Mouse (Mus musculus) monocyte, adult 5-6 weeks (primary cell): ENCODE results near the gene Olfr1272. TPM values are rescaled to one million over a fixed set of nuclear protein-coding genes. Genes with fewer than 3 reads are reported as not detected.
"Not testable (repeated sequence)": the region's sequence is repeated elsewhere in the genome, so short reads cannot be mapped to it uniquely, and the experiment has no call there.

Source experiments
- ATAC-seq: fragments of 153-309, 156-312 bp; replicated peaks from 2 replicates; pipeline ENCODE4 v1.8.0; 2017; ENCODE audit warnings: mild to moderate bottlenecking; ENCODE audit not compliant: low TSS enrichment, insufficient number of reproducible peaks, severe bottlenecking, poor library complexity, low FRiP score
- total RNA-seq: library from RNA; stranded (forward); fragments of 200-1000, 200-491, 200-594 nt; gene quantifications from 3 replicates; pipeline ENCODE4 v1.2.3, GENCODE M21; 2017

The Olfr1272 gene
- not detected in 3 replicates for total RNA-seq

DNA sequence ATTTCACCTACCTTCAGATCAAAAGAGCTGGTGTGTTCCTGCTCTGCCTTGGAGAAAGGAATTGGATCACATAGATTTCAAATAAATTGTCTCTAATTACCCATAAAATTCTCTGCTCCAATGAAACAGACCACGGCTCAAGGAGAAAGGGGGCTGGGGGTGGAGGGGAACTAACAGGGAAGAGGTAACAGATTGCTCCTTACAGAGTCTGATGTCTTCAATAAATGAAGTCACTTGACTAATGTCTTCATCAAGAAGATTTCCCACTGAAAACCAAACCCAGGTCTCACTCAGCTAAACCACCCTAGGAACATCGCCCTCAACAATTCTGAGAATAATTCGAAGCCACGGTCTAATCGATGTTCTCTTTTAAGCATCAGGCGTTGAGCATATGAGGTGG, at the start of gene Olfr1272:
Gene Olfr1272, minus strand, starts transcription at position 101 of the 400 bp plus-strand sequence.
- ATAC-seq, result no peak

DNA sequence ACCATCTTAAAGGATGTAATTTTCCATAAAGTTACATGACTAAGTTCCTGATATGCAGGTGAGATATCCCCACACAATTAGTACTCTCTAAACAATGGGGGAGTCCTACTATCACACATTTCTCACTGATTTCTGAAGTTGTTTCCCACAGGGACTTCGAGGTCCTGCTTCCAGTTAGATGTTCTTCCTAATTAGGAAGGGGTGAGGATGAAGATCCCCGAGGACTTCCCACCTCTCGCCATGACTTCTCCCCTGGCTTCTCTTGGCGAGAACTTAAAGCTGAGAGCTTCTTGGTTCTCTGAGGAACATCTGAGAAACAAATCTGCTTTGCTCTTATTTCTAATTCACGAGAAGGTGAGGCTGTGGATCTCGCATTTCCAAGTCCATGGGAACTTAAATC, 29.3 kb upstream of the Olfr1272 start, which contains the start of gene Gm13769:
Gene Gm13769, plus strand, starts transcription at position 301 of the 400 bp plus-strand sequence.
- not testable (repeated sequence) for ATAC-seq

DNA sequence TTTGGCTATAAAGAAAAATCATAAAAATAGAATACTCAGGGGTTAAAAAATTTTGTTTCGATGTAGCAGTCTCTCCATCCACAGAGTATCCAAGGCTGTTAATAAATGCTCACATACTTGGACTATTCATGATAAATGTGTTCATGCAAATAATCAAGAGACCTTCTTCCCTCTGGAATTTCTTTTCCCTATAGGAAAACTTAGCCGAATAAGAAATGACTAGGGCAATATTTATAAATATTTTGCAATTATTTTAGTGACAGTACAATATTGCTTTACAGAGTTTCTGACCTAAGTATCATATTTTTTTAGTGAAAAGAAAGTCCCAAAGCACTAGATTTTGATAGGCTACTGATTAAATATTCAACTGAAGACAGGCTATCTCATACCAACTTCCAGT, 21.7 kb downstream of the Olfr1272 start, which contains the start of gene Olfr1271:
Gene Olfr1271, minus strand, starts transcription at position 101 of the 400 bp plus-strand sequence.
- ATAC-seq, result no peak

DNA sequence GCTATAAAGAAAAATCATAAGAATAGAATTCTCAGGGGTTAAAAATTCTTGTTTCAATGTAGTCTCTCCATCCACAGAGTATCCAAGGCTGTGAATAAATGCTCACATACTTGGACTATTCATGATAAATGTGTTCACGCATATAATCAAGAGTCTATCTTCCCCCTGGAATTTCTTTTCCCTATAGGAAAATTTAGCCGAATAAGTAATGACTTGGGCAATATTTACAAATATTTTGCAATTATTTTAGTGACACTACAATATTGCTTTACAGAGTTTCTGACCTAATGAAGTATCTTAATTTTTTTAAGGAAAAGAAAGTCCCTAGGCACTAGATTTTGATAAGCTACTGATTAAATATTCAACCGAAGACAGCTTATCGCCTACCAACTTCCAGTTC, 35.1 kb downstream of the Olfr1272 start, which contains the start of gene Olfr142:
Gene Olfr142, minus strand, starts transcription at position 101 of the 400 bp plus-strand sequence.
- ATAC-seq, result no peak

Other genes starting within 250 kb of the Olfr1272 start
- not detected in 3 replicates for gene Olfr140, start 229.2 kb downstream of the Olfr1272 start, total RNA-seq
- gene Olfr1269, start 171.4 kb downstream of the Olfr1272 start, total RNA-seq, result not detected in 3 replicates
- gene Olfr32, start 150.5 kb downstream of the Olfr1272 start, total RNA-seq, result not detected in 3 replicates
- not detected in 3 replicates for gene Olfr1270, start 139.8 kb downstream of the Olfr1272 start, total RNA-seq
- gene Olfr1506, start 68.3 kb downstream of the Olfr1272 start, total RNA-seq, result not detected in 3 replicates
- gene Olfr142, start 35.2 kb downstream of the Olfr1272 start, total RNA-seq, result not detected in 3 replicates
- not detected in 3 replicates for gene Olfr1271, start 21.8 kb downstream of the Olfr1272 start, total RNA-seq
- 0.39 TPM in 1 of 3 replicates, not detected in the others for gene Gm13769, start 29.4 kb upstream of the Olfr1272 start, total RNA-seq
- gene Olfr1274-ps, start 105.8 kb upstream of the Olfr1272 start, total RNA-seq, result not detected in 3 replicates